Mouse (Mus musculus) MEL (cell line): ENCODE results near the gene Ddo. TPM values are rescaled to one million over a fixed set of nuclear protein-coding genes. Genes with fewer than 3 reads are reported as not detected.

ENCODE experiments used
- DNase-seq: peaks from one replicate; pipeline ENCODE4 v3.0.0; 2011; ENCODE audit warnings: low read depth, low spot score
- H3K27ac ChIP-seq: 2 replicates; pipeline ENCODE4 v1.5.1; 2012; ENCODE audit warnings: low read depth, mild to moderate bottlenecking, control low read depth, low read length, moderate library complexity; ENCODE audit not compliant: control insufficient read depth
- H3K27me3 ChIP-seq, 2 experiments: fragments of 150-350 bp in 1 of 2; sonication (generic) in 1 of 2; 2 replicates each; pipeline ENCODE4 v1.6.1; 2012; ENCODE audit warnings: low read length in 2 of 2, mild to moderate bottlenecking in 2 of 2, improper control_type of control experiment in 1 of 2, moderate library complexity in 1 of 2; ENCODE audit not compliant: insufficient read depth in 2 of 2, control insufficient read depth in 1 of 2
- H3K36me3 ChIP-seq, 2 experiments: 2 replicates each; pipeline ENCODE4 v1.6.1; 2012 to 2014; ENCODE audit warnings: low read length in 2 of 2, improper control_type of control experiment in 1 of 2, inconsistent platforms in 1 of 2, mild to moderate bottlenecking in 1 of 2; ENCODE audit not compliant: insufficient read depth in 2 of 2, control insufficient read depth in 1 of 2
- H3K4me1 ChIP-seq, 2 experiments: fragments of 150-350 bp in 1 of 2; sonication (generic) in 1 of 2; 2 replicates each; pipeline ENCODE4 v1.6.1; 2012; ENCODE audit warnings: low read length in 2 of 2, improper control_type of control experiment in 1 of 2, mild to moderate bottlenecking in 1 of 2; ENCODE audit not compliant: insufficient read depth in 2 of 2, control insufficient read depth in 1 of 2
- H3K4me3 ChIP-seq, 2 experiments: fragments of 150-350 bp in 1 of 2; sonication (generic) in 1 of 2; 2 replicates each; pipeline ENCODE4 v1.5.1; 2012; ENCODE audit warnings: low read depth in 2 of 2, low read length in 2 of 2, mild to moderate bottlenecking in 2 of 2, moderate library complexity in 2 of 2, control low read depth in 1 of 2, improper control_type of control experiment in 1 of 2; ENCODE audit not compliant: control insufficient read depth in 1 of 2, insufficient read depth in 1 of 2
- H3K79me2 ChIP-seq: 2 replicates; pipeline ENCODE4 v1.6.1; 2012; ENCODE audit warnings: mild to moderate bottlenecking, low read length, moderate library complexity; ENCODE audit not compliant: control insufficient read depth, poor library complexity, insufficient read depth
- H3K9ac ChIP-seq: 2 replicates; pipeline ENCODE4 v1.6.1; 2012; ENCODE audit warnings: low read depth, mild to moderate bottlenecking, control low read depth, low read length, moderate library complexity; ENCODE audit not compliant: control insufficient read depth, poor library complexity, severe bottlenecking
- H3K9me3 ChIP-seq: fragments of 150-350 bp; sonication (generic); replicated peaks from 2 replicates; pipeline ENCODE4 v1.6.1; 2012; ENCODE audit warnings: mild to moderate bottlenecking, low read length, improper control_type of control experiment, moderate library complexity; ENCODE audit not compliant: insufficient read depth
- BHLHE40 ChIP-seq: IDR thresholded peaks from 2 replicates; pipeline ENCODE4 v1.6.1; 2012; ENCODE audit warnings: low read depth, mild to moderate bottlenecking, inconsistent platforms, low read length, improper control_type of control experiment, borderline replicate concordance
- JUND ChIP-seq: IDR thresholded peaks from 2 replicates; pipeline ENCODE4 v1.6.1; 2011; ENCODE audit warnings: low read depth, mild to moderate bottlenecking, improper control_type of control experiment, low read length
- MAFK ChIP-seq: IDR thresholded peaks from 2 replicates; pipeline ENCODE4 v1.6.1; 2011; ENCODE audit warnings: low read depth, mild to moderate bottlenecking, low read length, improper control_type of control experiment, borderline replicate concordance
- MAX ChIP-seq: IDR thresholded peaks from 2 replicates; pipeline ENCODE4 v1.6.1; 2011; ENCODE audit warnings: low read length, improper control_type of control experiment
- MAZ ChIP-seq: IDR thresholded peaks from 2 replicates; pipeline ENCODE4 v1.6.1; 2012; ENCODE audit warnings: low read depth, mild to moderate bottlenecking, inconsistent platforms, low read length, improper control_type of control experiment
- MYC ChIP-seq: IDR thresholded peaks from 2 replicates; pipeline ENCODE4 v1.6.1; 2011; ENCODE audit warnings: low read depth, mild to moderate bottlenecking, low read length, improper control_type of control experiment, moderate library complexity
- POLR2A ChIP-seq, 2 experiments: IDR thresholded peaks; 2 replicates each; pipeline ENCODE4 v1.6.1; 2011 to 2012; ENCODE audit warnings: low read length in 2 of 2, mild to moderate bottlenecking in 2 of 2, control low read depth in 1 of 2, improper control_type of control experiment in 1 of 2, low read depth in 1 of 2, moderate library complexity in 1 of 2; ENCODE audit not compliant: control insufficient read depth in 1 of 2, insufficient read depth in 1 of 2, poor library complexity in 1 of 2
- POLR2AphosphoS2 ChIP-seq: IDR thresholded peaks from 2 replicates; pipeline ENCODE4 v1.6.1; 2011; ENCODE audit warnings: low read length, improper control_type of control experiment
- POLR2AphosphoS5 ChIP-seq: IDR thresholded peaks from 2 replicates; pipeline ENCODE4 v1.6.1; 2012; ENCODE audit warnings: low read depth, borderline replicate concordance, mild to moderate bottlenecking, inconsistent platforms, low read length, moderate library complexity, mixed read lengths
- RAD21 ChIP-seq: IDR thresholded peaks from 2 replicates; pipeline ENCODE4 v1.6.1; 2011; ENCODE audit warnings: mild to moderate bottlenecking, low read depth, low read length, improper control_type of control experiment
- TBP ChIP-seq: IDR thresholded peaks from 2 replicates; pipeline ENCODE4 v1.8.0; 2011; ENCODE audit warnings: low read depth, low read length, improper control_type of control experiment
- USF1 ChIP-seq: IDR thresholded peaks from 2 replicates; pipeline ENCODE4 v1.6.1; 2014; ENCODE audit warnings: low read depth, mild to moderate bottlenecking, inconsistent platforms, low read length, improper control_type of control experiment, moderate library complexity
- ZMIZ1 ChIP-seq: IDR thresholded peaks from 2 replicates; pipeline ENCODE4 v1.6.1; 2012; ENCODE audit warnings: low read depth, mild to moderate bottlenecking, inconsistent platforms, low read length, improper control_type of control experiment, moderate library complexity
- ZNF384 ChIP-seq: IDR thresholded peaks from 2 replicates; pipeline ENCODE4 v1.6.1; 2012; ENCODE audit warnings: low read depth, mild to moderate bottlenecking, inconsistent platforms, low read length, improper control_type of control experiment
- polyA plus RNA-seq, 2 experiments: library from polyadenylated mRNA; stranded (reverse) in 1 of 2; unstranded in 1 of 2; fragments of >175 nt in 1 of 2; fragments of >200 nt in 1 of 2; gene quantifications; 2 replicates each; pipeline versions ENCODE4 v1.2.1 to v1.2.4; 2012; ENCODE audit warnings: low replicate concordance in 2 of 2, low read depth in 1 of 2; ENCODE audit not compliant: insufficient read length in 2 of 2, insufficient read depth in 1 of 2, missing spikeins in 1 of 2
- total RNA-seq: library from RNA; depleted of rRNA; stranded (reverse); fragments of 300-350 nt; gene quantifications from 2 replicates; pipeline ENCODE4 v1.2.3, GENCODE M21; 2012

Ddo gene
- total and polyA plus RNA-seq, 3 experiments = 0.04 TPM; not detected in 2

DNA sequence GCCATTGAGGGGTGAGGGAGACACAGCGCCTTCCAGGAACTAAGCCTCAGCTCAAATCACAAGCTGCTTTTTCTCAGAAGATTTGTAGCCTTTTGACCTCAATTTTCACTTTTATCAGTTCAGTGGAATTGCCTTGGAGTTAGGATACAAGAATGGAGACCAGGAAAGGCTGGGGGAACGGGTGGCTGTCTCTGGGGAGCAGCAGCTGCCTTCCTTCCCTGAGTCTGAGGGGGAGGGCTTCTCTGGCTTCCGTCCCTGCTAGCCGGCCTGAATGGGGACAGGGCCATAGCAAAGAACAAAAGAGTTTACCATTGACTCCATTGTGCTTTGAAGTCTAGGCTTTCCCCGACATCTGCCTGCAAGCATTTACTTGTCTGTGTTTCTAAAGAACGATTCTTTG lies 94.5 kb downstream of the Ddo start:
- no peaks in the 10 kb centered on the region for H3K4me1 ChIP-seq
- H3K9ac ChIP-seq = no peak overlapping the region
- DNase-seq = no peak
- H3K9me3 ChIP-seq = no peaks in the 10 kb centered on the region
- TF ChIP-seq TBP (no peak), JUND (no peak), POLR2A (IDR thresholded peaks at IDR 0.05; ENCODE audit: control insufficient read depth in 1 of 2, insufficient read depth in 1 of 2, low read depth in 1 of 2, low read length in 2 of 2, poor library complexity in 1 of 2) (no peak)
- no peaks in the 10 kb centered on the region for H3K36me3 ChIP-seq
- no peaks in the 10 kb centered on the region for H3K79me2 ChIP-seq
- H3K27ac ChIP-seq = no peak overlapping the region
- peaks cover 0 to 8% of the 10 kb centered on the region in 2 experiments; a peak in 2 of 4 replicates for H3K27me3 ChIP-seq
- no peak overlapping the region for H3K4me3 ChIP-seq

DNA sequence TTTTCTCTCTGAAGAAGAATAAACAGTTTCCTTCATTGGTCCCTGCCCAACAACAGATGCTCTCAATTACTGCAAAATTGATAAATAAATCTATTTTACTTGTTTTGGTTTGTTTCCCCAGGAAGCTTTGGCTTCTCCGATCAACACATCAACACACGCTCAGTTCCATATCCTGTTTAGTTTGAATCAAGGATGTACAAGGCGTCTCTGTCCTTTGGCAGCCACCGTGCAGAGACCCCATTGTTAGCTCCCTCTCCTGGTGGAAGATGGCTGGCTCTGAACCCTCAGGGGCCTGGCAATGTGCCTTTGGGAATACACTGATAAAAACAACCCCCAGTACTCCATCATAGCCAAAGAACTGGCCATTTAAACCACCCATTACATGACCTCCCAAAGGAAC lies 95.3 kb downstream of the Ddo start:
- no peak overlapping the region for H3K9ac ChIP-seq
- H3K27me3 ChIP-seq = peaks cover 0 to 8% of the 10 kb centered on the region in 2 experiments; a peak in 2 of 4 replicates
- no peak for DNase-seq
- H3K4me1 ChIP-seq = no peaks in the 10 kb centered on the region
- no peaks in the 10 kb centered on the region for H3K36me3 ChIP-seq
- no peak for TF ChIP-seq POLR2AphosphoS2
- H3K27ac ChIP-seq = no peak overlapping the region
- H3K4me3 ChIP-seq = no peak overlapping the region
- no peaks in the 10 kb centered on the region for H3K9me3 ChIP-seq
- H3K79me2 ChIP-seq = no peaks in the 10 kb centered on the region

DNA sequence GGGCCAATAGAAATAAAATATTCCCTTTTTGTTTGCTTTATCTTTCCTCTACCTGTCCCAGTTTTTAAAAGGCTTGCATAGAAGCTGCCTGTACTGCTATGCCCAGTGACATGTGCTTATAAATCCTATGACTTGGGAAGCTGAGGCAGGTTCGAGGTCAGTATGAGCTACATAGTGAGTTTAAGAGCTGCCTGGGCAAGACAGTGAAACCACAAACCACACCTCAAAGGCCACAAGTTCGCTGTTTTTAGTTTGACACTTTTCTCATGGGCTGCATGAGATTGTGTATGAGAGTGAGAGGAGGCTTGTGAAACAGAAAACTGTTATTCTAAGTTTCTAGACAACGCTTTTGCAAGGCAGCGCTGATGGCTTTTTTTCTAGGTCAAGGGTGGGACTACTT lies 95.7 kb downstream of the Ddo start:
- no peaks in the 10 kb centered on the region for H3K4me1 ChIP-seq
- H3K9ac ChIP-seq = no peak overlapping the region
- no peak overlapping the region for H3K4me3 ChIP-seq
- peaks cover 0 to 8% of the 10 kb centered on the region in 2 experiments; a peak in 2 of 4 replicates for H3K27me3 ChIP-seq
- TF ChIP-seq POLR2AphosphoS5 = no peak
- TF ChIP-seq ZMIZ1 = no peak
- no peak for TF ChIP-seq MAX
- TF ChIP-seq MAFK = no peak
- no peak for TF ChIP-seq MAZ
- no peak for DNase-seq
- H3K9me3 ChIP-seq = no peaks in the 10 kb centered on the region
- H3K36me3 ChIP-seq = no peaks in the 10 kb centered on the region
- no peak overlapping the region for H3K27ac ChIP-seq
- H3K79me2 ChIP-seq = no peaks in the 10 kb centered on the region

DNA sequence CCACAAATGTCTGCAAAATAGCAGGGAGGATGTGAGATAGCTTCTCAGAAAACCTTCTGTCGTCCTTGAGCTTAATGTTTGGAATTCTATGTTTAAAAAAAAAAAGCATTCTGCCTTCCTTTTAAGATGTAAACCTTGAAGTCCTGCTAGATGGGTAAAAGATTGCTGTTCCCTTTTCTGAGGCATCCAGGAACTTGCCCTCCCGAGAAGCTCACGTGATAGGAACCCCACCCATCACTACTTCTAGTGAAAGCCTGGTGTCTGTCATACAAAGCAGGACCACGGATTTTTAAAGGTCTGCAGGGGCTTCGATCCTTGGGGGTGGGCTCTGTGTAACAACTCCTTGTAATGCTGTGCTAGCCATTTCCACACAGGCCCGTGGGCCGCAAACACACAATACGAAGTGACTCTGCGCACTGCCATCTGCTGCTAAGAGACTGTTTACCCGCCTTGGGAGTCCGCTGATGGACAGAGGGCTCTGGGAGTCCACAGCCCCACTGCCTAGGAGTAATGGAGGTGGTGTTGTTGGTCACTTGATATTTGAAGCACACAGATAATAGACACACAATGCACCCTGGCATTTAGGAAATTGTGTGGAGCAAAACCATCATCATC lies 96.6 kb downstream of the Ddo start:
- Histone ChIP-seq H3K4me1 (no peaks in the 10 kb centered on the region), H3K9me3 (no peaks in the 10 kb centered on the region), H3K9ac (no peak overlapping the region), H3K79me2 (no peaks in the 10 kb centered on the region), H3K27ac (no peak overlapping the region), H3K27me3 (peaks cover 4 to 7% of the 10 kb centered on the region in 2 experiments; a peak in 3 of 4 replicates), H3K36me3 (no peaks in the 10 kb centered on the region)
- DNase-seq = peak; percentile 6
- TF ChIP-seq BHLHE40 (peak; percentile 50; the same call in 1 of the 2 replicates), USF1 (peak; percentile 58; the same call in 1 of the 2 replicates), ZNF384 (no peak), MAZ (no peak), MYC (no peak), RAD21 (no peak)
- TF ChIP-seq, all 39 proteins: peak for 2
- no peak overlapping the region for H3K4me3 ChIP-seq
